Mouse (Mus musculus): ENCODE measurements at regions not wholly inside any gene's neighbourhood (a gene's known extent, or its start where the extent isn't known, plus 50 kb on each side); places are given as distances from the start of the nearest gene placed in this dataset.

DNA sequence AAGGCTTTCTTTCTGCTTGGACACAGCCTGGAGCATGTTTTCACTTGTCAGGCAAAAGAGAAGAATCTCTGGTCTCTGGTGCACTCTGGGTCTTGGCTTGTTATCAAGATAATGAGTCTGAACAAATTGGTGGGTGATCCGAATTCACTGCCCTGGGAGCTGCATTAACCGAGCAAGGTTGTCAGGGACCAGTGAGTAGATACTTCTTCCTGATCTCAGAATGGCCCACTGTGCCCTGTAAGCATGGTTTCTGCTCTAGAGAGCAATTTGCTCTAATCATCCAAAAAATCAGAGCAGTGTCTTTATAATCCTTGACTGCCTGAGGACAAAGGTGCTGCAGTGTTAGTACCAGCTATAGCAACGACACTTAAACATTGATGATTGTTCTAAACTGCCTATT, 97.2 kb upstream of the 1500015O10Rik start:
- H3K36me3 ChIP-seq, result no peaks in the 10 kb centered on the region
- DNase-seq (ENCODE audit: low spot score), result peak; percentile 13
- no peaks in the 10 kb centered on the region for H3K27me3 ChIP-seq (ENCODE audit: insufficient read depth, poor library complexity, severe bottlenecking)
- WGBS, result 71% methylated on average over 3 of the region's 3 CpGs
- no peak overlapping the region for H3K27ac ChIP-seq
- no peak overlapping the region for H3K4me3 ChIP-seq
- no peaks in the 10 kb centered on the region for H3K9me3 ChIP-seq
- no peaks in the 10 kb centered on the region for H3K4me1 ChIP-seq

DNA sequence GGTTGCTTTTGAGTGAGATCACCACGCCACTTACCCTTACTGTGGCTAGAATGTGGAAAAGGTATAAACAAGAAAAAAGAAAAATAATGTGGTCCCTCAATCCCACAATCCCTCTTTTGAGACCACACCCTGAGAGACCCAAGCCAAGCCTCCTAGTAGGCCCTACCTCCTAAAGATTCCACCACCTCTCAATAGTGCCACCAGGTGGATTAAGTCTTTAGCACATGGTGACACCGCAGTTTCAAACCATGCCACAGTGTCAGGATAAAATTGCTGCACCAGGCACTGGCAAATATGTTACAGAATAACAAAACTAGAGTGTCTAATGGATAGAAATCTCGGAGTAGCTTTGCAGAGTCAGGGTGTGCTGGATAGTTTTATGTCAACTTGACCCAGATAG, 94.7 kb upstream of the 1500015O10Rik start:
- H3K9me3 ChIP-seq, result no peaks in the 10 kb centered on the region
- H3K36me3 ChIP-seq, result no peaks in the 10 kb centered on the region
- no peak overlapping the region for H3K27ac ChIP-seq
- DNase-seq (ENCODE audit: low spot score), result peak; percentile 35
- H3K27me3 ChIP-seq (ENCODE audit: insufficient read depth, poor library complexity, severe bottlenecking), result no peaks in the 10 kb centered on the region
- no peak overlapping the region for H3K4me3 ChIP-seq
- WGBS, result 67% methylated on average over 3 of the region's 3 CpGs
- H3K4me1 ChIP-seq, result no peaks in the 10 kb centered on the region

DNA sequence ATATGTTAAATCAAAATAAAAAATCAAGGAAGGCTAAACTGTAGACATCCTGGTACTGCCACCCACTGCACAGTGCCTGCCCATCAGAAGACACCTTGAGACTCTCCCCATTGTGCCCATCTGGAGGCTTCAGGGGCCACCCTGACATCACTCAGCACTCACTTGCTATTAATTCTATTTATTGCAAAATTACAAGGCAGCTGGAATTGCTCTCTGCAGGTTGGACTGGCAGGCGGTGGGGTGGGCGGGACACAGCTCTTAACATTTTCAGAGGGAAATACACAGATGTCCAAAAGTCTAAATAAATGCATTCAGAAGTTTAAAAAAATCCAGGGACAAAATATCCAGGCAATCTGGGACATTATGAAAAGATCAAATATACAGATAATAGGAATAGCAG, 92.4 kb upstream of the 1500015O10Rik start:
- no peak overlapping the region for H3K4me3 ChIP-seq
- no peaks in the 10 kb centered on the region for H3K9me3 ChIP-seq
- H3K27ac ChIP-seq, result no peak overlapping the region
- H3K27me3 ChIP-seq (ENCODE audit: insufficient read depth, poor library complexity, severe bottlenecking), result no peaks in the 10 kb centered on the region
- WGBS, result 84% methylated on average over 2 of the region's 2 CpGs
- DNase-seq (ENCODE audit: low spot score), result peak; percentile 20
- H3K4me1 ChIP-seq, result no peaks in the 10 kb centered on the region
- no peaks in the 10 kb centered on the region for H3K36me3 ChIP-seq

DNA sequence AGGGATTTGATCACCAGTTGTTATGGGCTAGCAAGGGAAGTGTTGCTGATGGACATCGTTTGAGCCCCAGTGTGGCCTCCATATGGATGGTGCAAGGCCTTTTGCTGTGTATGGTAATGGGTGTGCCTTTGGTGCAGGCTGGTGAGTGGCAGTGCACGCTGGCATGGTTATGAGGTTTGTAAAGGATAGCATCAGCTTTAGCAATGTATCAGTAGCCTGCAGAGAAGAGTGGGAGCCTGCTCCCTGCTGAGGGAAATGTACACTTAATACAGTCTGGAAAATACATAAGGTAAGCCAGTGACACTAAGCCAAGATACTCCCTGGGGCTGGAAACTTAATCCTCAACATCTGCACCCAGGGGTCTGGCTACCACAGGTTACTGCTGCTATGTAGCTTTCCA, 58.4 kb upstream of the 1500015O10Rik start:
- H3K4me3 ChIP-seq, result no peak overlapping the region
- DNase-seq (ENCODE audit: low spot score), result no peak
- no peak overlapping the region for H3K27ac ChIP-seq
- H3K36me3 ChIP-seq, result no peaks in the 10 kb centered on the region
- WGBS, result 35% methylated on average over 2 of the region's 2 CpGs
- no peaks in the 10 kb centered on the region for H3K27me3 ChIP-seq (ENCODE audit: insufficient read depth, poor library complexity, severe bottlenecking)
- no peaks in the 10 kb centered on the region for H3K9me3 ChIP-seq
- H3K4me1 ChIP-seq, result no peaks in the 10 kb centered on the region

Measured in heart, embryonic 10.5 days (tissue).